Mouse (Mus musculus) E14TG2a.4 (cell line): Measurements from ENCODE around the gene Ezr.

ENCODE experiments used
- H3K27me3 ChIP-seq: 2 replicates; pipeline ENCODE4 v1.6.1; 2014; ENCODE audit warnings: low read length, control low read depth; ENCODE audit not compliant: insufficient read depth
- H3K36me3 ChIP-seq: 2 replicates; pipeline ENCODE4 v1.6.1; 2014; ENCODE audit warnings: low read length, control low read depth; ENCODE audit not compliant: insufficient read depth
- H3K4me1 ChIP-seq: replicated peaks from 2 replicates; pipeline ENCODE4 v1.6.1; 2014; ENCODE audit warnings: low read depth, low read length, control low read depth
- H3K4me3 ChIP-seq: replicated peaks from 2 replicates; pipeline ENCODE4 v1.5.1; 2014; ENCODE audit warnings: mild to moderate bottlenecking, low read length
- H3K9me3 ChIP-seq: 2 replicates; pipeline ENCODE4 v1.6.1; 2014; ENCODE audit warnings: low read length, control low read depth
- CTCF ChIP-seq: conservative IDR thresholded peaks from 2 replicates; pipeline ENCODE4 v1.5.1; 2014; ENCODE audit warnings: low read length
- NANOG ChIP-seq: IDR thresholded peaks from 2 replicates; pipeline ENCODE4 v1.6.1; 2014; ENCODE audit warnings: borderline replicate concordance, low read length, mixed read lengths
- POU5F1 ChIP-seq: IDR thresholded peaks from 2 replicates; pipeline ENCODE4 v1.6.1; 2014; ENCODE audit warnings: low read length, borderline replicate concordance

Gene Ezr

DNA sequence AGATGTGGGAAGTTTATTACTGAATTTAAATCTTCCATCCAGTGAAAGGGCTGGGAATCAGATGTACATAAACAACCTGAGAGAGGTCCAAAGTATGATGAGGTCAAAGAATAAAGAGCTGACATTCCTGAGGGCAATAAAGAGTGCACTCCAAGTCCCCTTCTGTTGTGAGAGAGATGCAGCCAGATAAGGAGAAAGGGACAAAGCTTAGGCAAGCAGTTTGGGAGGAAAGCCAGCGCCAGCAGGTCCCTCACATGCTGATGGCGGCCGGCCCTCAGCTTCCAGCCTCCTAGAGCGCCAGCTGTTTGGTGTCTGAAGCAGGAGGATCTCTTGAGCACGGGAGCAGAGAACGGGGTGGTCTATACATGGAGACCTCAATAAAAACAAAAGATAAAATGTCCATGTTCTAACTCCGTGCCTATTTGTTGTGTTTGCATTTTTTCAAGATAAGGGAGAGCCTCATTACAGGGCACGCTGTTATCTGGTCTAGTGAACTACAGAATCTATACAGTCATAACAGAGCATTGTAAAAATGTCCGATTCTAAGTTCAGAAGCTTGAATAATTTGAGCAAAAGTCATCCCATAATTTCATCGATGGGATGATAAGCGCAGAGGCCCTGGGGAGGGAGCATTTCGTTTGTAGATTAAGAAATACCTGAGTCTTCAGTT lies 15.9 kb upstream of the Ezr start:
- no peaks in the 10 kb centered on the region for H3K36me3 ChIP-seq
- H3K4me1 ChIP-seq: no peaks in the 10 kb centered on the region; the same call in 1 of the 2 replicates
- peaks cover 9% of the 10 kb centered on the region for H3K9me3 ChIP-seq
- no peak overlapping the region for H3K4me3 ChIP-seq
- TF ChIP-seq POU5F1 (no peak), NANOG (no peak), CTCF (no peak)
- H3K27me3 ChIP-seq: peaks cover 9% of the 10 kb centered on the region

DNA sequence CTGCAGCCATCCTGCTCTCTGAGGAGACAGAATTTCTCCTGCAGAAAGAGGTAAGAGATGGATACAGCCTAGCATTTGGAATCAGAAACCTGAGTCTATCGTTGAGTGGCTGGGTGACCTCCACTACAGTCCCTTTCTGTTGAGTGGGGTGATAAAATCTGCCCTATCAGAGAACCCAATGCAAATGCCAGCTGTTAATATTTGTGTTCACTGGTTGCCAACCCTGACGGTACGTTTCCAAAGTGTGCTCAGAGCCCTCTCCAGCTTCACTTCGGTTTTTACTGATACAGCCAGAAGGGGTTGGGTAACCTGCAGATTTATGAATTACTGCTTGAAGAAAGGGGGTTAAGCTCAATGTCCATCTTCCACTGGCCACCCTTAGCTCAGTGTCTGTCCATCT lies 14.9 kb upstream of the Ezr start:
- no peak overlapping the region for H3K4me3 ChIP-seq
- peaks cover 9% of the 10 kb centered on the region for H3K27me3 ChIP-seq
- TF ChIP-seq NANOG: no peak
- TF ChIP-seq CTCF: no peak
- TF ChIP-seq POU5F1: no peak
- peaks cover 9% of the 10 kb centered on the region for H3K9me3 ChIP-seq
- H3K4me1 ChIP-seq: no peaks in the 10 kb centered on the region; the same call in 1 of the 2 replicates
- H3K36me3 ChIP-seq: no peaks in the 10 kb centered on the region

DNA sequence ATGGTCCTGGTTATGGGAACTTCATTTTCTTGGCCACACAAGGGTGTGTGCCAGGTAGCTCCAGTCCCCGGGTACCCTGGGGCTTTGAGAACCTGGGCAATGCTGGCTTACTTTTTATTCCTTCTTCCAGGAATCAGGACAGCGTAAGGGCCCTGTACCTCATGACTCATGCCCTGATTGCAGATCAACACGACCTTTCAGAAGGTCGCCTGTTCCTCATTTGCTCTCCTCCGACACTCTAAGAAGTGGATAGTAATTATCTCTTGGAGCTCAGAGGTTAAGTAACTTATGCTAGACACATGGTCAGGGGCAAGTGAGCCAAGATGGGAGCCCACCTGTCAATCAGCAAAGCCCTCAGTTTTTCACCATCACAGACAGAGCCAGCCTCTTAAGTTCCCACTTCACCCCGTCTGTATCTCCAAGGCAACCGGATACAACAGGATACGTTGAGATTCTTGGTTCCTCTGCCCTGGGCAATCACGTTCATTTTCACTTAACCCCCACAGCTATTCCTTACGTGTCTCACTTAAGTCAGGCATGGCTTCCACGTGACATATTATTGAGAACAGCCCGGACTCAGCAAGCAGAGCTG lies 11.7 kb upstream of the Ezr start:
- H3K4me1 ChIP-seq: no peaks in the 10 kb centered on the region; the same call in 1 of the 2 replicates
- H3K9me3 ChIP-seq: no peaks in the 10 kb centered on the region
- H3K36me3 ChIP-seq: no peaks in the 10 kb centered on the region
- TF ChIP-seq CTCF (no peak), NANOG (no peak), POU5F1 (no peak)
- peaks cover 16% of the 10 kb centered on the region for H3K27me3 ChIP-seq
- H3K4me3 ChIP-seq: no peak overlapping the region

DNA sequence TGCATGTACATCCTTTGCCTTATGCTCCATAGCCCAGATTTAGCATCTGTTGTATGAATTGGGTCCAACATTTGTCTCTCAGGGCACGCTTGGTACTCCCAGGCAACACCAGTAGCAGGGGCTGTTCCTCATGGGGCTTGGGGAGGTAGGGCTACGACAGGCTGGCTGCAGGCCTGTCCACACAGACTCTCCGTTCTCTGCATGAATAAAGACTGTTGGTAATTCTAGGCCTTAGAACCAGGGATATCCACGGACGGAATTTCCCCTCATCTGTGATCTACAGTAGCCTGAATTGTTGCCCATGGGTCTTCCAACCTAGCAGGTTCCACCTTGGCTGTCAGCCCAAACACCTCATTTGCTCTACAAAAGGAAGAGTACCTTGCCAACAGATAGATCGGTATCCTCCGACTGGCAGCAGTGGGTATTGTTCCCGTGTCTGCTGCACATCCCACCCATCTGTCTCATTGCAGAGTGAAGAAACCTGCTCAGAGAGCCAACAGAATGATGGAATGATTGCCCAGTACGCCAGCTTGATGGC lies 7.1 kb upstream of the Ezr start:
- no peaks in the 10 kb centered on the region; the same call in 1 of the 2 replicates for H3K4me1 ChIP-seq
- TF ChIP-seq POU5F1: no peak
- TF ChIP-seq NANOG: no peak
- TF ChIP-seq CTCF: no peak

DNA sequence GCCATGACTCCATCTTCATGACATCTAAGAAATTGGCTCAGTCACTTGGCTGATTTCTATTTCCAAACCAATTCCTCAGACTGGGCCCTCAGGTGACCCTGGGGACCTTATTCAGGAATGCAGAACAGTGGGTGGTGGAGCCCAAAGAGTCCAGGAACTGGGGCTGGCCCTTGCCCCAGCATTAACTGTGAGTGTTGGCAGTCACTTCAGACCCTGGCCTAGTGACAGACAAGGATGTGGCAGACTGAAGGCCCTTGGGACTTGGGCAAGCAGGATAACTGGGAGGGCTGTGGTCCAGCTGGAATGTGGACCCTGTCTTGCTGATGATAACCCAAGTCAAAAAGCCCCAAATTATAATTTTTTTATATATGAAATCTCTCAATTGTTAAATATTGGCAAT lies 6.5 kb upstream of the Ezr start:
- Histone ChIP-seq H3K4me1 (peaks cover 4% of the 10 kb centered on the region), H3K4me3 (no peak overlapping the region), H3K36me3 (no peaks in the 10 kb centered on the region), H3K9me3 (no peaks in the 10 kb centered on the region), H3K27me3 (peaks cover 16% of the 10 kb centered on the region)
- no peak for TF ChIP-seq NANOG
- TF ChIP-seq CTCF: no peak
- TF ChIP-seq POU5F1: no peak

More for the DNA sequence above, 7.1 kb upstream of the Ezr start:
- no peak overlapping the region for H3K4me3 ChIP-seq
- H3K36me3 ChIP-seq: no peaks in the 10 kb centered on the region
- H3K27me3 ChIP-seq: peaks cover 15% of the 10 kb centered on the region
- H3K9me3 ChIP-seq: no peaks in the 10 kb centered on the region

DNA sequence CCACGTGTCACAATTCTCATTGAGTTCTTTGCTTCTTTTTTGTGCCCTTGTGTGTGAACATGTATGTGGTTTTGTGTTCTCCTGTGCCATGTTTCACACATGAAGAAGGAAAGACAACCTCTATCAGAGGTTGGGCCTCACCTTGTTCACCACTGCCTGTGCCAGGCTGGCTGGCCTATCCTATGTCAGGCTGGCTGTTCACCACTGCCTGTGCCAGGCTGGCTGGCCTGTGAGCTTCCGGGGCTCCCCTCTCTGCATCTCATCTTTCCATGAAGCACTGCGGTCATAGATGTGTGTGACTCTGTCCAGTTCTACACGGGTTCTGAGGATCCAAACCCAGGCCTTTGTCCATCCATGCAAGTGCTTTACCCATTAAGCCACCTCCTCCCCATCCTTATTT lies 4.7 kb upstream of the Ezr start:
- Histone ChIP-seq H3K4me3 (no peak overlapping the region), H3K36me3 (no peaks in the 10 kb centered on the region), H3K27me3 (peaks cover 12% of the 10 kb centered on the region; the same call in 1 of the 2 replicates), H3K9me3 (no peaks in the 10 kb centered on the region), H3K4me1 (peaks cover 11% of the 10 kb centered on the region)
- TF ChIP-seq POU5F1: no peak
- TF ChIP-seq CTCF: no peak
- no peak for TF ChIP-seq NANOG

DNA sequence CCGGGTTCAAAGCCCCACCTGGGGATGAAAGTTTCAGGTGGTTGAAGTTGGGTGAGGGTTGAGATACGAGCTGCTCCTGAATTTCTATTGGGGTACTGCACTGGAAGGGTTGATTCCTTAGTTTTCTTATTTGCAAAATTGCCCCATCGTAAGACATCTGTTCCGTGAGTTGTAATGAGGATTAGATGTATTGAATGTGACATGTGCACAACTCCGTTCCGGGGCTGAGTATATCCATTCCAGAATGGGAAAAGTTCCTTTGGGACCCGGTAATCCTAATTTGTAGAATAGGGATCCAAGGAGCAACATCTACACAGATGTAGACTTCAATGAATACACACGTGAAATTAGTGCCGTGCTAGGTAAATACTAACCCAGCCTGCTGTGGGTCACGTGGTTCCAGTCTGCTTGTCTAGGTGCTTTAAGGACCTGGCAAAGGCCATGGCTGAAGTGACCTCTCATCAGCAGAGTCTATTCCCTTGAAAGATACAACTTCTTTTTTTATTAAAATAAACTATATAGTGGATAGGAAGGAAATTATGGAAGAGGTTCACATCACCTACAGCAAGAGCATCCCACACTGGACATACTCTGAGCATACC lies 1.3 kb upstream of the Ezr start:
- peaks cover 41% of the 10 kb centered on the region for H3K4me1 ChIP-seq
- H3K4me3 ChIP-seq: peak overlapping the region; percentile 90
- peaks cover 13% of the 10 kb centered on the region; the same call in 1 of the 2 replicates for H3K36me3 ChIP-seq
- no peak for TF ChIP-seq CTCF
- TF ChIP-seq NANOG: no peak
- no peak for TF ChIP-seq POU5F1
- H3K9me3 ChIP-seq: no peaks in the 10 kb centered on the region
- H3K27me3 ChIP-seq: peaks cover 5% of the 10 kb centered on the region; the same call in 1 of the 2 replicates

DNA sequence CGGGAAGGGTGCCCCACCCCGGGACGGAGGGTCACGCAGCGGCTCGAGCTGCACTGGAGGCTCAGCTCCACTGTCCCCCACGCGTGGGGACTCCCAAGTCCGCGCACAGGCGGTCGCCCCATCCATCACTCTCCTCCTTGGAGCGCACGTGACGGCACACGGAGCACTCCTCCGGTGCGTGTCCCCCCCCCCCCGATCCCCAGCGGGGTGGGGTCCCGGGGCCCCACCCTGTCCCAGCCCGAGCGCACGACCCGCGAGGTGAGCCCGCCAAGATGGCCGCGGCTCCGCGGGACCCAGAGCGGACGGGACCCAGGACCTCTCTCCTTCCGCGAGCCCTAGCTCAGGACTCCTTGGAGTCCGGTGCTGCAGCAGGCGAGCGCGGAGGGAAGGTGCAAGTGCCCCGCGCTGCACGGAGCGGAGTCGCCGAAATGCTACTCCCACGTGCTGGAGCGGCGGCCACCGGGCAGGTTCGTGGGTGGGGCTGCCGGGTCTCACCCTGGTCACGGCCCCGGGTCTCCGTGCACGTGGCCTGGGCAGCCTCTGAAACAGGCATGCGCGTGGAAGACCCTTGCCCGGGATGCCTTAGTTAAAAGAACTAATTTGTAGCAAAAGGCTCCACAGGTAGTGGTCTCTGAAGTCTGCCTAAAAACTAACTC lies 550 bp upstream of the Ezr start:
- no peaks in the 10 kb centered on the region for H3K9me3 ChIP-seq
- H3K27me3 ChIP-seq: peaks cover 5% of the 10 kb centered on the region; the same call in 1 of the 2 replicates
- peak overlapping the region; percentile 90 for H3K4me3 ChIP-seq
- H3K36me3 ChIP-seq: peaks cover 13% of the 10 kb centered on the region; the same call in 1 of the 2 replicates
- peaks cover 47% of the 10 kb centered on the region for H3K4me1 ChIP-seq
- TF ChIP-seq NANOG: no peak
- TF ChIP-seq CTCF: no peak
- TF ChIP-seq POU5F1: no peak
